Mouse (Mus musculus) stomach, embryonic 16.5 days (tissue): Measurements from ENCODE around the gene Sept12. TPM values are rescaled to one million over a fixed set of nuclear protein-coding genes. Genes with fewer than 3 reads are reported as not detected.

Experiments used
- ATAC-seq: fragments of 200-750 bp; cut with Nextera tagmentation; 2 replicates; pipeline ENCODE4 v1.8.0; 2017; ENCODE audit warnings: moderate number of reproducible peaks, moderate TSS enrichment; ENCODE audit not compliant: insufficient read depth, low FRiP score
- H3K27ac ChIP-seq: fragments of 300-500 bp; sonication (generic); 2 replicates; pipeline ENCODE4 v1.5.1; 2014; ENCODE audit warnings: low read length
- H3K27me3 ChIP-seq: fragments of 300-500 bp; sonication (generic); 2 replicates; pipeline ENCODE4 v1.6.1; 2014; ENCODE audit warnings: low read length, control low read depth, mixed read lengths; ENCODE audit not compliant: control insufficient read depth, insufficient read depth
- H3K36me3 ChIP-seq: fragments of 300-500 bp; sonication (generic); 2 replicates; pipeline ENCODE4 v1.6.1; 2014; ENCODE audit warnings: low read length; ENCODE audit not compliant: control insufficient read depth, insufficient read depth
- H3K4me1 ChIP-seq: fragments of 300-500 bp; sonication (generic); 2 replicates; pipeline ENCODE4 v1.6.1; 2014; ENCODE audit warnings: low read length, control low read depth, mixed read lengths; ENCODE audit not compliant: control insufficient read depth, insufficient read depth
- H3K4me2 ChIP-seq: fragments of 300-500 bp; sonication (generic); 2 replicates; pipeline ENCODE4 v1.6.1; 2014; ENCODE audit warnings: low read depth, low read length, mixed read lengths
- H3K4me3 ChIP-seq: fragments of 300-500 bp; sonication (generic); replicated peaks from 2 replicates; pipeline ENCODE4 v1.5.1; 2014; ENCODE audit warnings: mild to moderate bottlenecking, low read length
- H3K9ac ChIP-seq: fragments of 300-500 bp; sonication (generic); 2 replicates; pipeline ENCODE4 v1.6.1; 2014; ENCODE audit warnings: low read length
- H3K9me3 ChIP-seq: fragments of 300-500 bp; sonication (generic); replicated peaks from 2 replicates; pipeline ENCODE4 v1.6.1; 2016; ENCODE audit warnings: low read length, control low read depth; ENCODE audit not compliant: control insufficient read depth
- WGBS: fragments of 180-500 bp; shearing (Covaris S2); extraction: QIAGEN DNeasy Blood & Tissue Kit; methylation state at CpG from one replicate; pipeline ENCODE4 v1.1.7; 2014; 5-methylcytosine and 5-hydroxymethylcytosine counted together
- polyA plus RNA-seq: library from polyadenylated mRNA; unstranded; fragments of >200 nt; fragmentation: Nextera tagmentation; extraction: Ambion mirVana; gene quantifications from 2 replicates; pipeline ENCODE4 v1.2.1, GENCODE M21; 2015

Sept12 gene
- polyA plus RNA-seq, 1 experiment from 2014 or later, result not detected

DNA sequence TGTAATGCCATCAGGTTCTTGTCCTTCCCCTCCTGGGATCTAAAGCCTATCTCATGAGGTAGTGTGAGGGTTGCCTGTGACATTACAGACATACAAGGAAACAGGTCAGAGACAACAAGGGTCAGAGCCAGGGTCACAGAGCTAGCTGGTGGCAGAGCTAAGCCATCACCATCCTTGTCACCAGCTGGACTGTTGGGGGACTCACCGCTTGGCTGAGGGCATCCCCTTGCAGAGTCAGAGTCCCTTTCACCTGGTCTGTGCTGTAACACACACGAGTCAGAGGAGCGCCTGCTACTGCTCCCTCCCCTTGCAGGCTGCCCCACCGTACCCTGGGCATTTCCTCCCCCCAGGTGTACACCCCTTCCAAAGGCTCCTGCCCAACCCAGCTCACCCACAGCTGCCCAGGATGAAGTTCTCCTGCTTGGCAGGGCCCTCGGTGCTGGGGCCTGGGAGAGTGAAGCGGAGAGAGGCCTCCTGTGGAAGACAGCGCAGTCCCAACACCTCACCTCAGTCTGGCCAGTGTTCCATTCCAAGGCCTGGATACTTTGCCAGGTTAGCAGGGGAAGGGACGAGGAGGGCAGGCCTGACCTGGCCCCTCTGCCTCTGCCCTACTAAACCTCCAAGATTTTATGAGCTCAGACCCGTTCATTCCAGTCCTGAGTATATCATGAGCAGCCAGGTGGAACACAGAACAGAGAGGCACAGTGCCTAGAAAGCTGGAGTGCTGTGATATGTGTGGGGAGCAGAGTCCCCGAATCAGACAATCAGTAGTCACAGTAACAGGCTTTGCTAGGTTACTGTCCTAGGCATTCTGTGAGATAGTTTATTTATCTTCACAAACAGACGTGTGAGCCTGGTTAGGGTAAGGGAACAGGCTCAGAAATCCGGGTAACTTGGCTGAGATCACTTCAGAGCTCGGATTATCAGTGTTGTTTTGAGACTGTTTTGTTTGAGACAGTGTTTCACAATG is 14.7 kb upstream of the Sept12 start:
- ATAC-seq, result no peak
- 46% methylated on average over 13 of the region's 13 CpGs for WGBS
- Histone ChIP-seq H3K9ac (peak overlapping the region; percentile 79), H3K9me3 (no peaks in the 10 kb centered on the region), H3K4me1 (peaks cover 11% of the 10 kb centered on the region), H3K4me2 (peak overlapping the region; percentile 86), H3K27ac (no peak overlapping the region; the same call in 1 of the 2 replicates), H3K4me3 (peak overlapping the region; percentile 73), H3K27me3 (no peaks in the 10 kb centered on the region), H3K36me3 (peaks cover 16% of the 10 kb centered on the region)

DNA sequence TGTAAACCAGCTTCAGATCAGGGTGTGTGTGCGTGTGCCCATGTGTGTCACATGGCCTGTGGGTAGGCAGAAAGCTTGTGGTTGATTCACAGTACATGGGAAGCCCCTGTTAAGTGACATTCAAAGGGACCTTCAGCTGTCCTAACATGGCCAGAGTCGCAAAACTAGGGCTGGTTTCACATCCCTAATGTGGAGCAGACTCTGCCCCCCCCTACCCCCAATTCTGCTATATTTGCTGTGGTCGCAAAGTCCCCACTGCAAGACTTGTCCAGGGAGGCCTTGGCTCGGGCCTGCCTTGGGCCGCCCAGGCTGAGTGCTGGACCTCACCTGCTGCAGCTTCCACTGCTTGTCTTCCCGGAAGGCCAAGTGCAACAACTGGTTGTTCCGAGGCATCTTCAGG is 13.6 kb upstream of the Sept12 start:
- Histone ChIP-seq H3K9me3 (no peaks in the 10 kb centered on the region), H3K27ac (no peak overlapping the region), H3K4me3 (no peak overlapping the region), H3K4me2 (no peak overlapping the region), H3K4me1 (peaks cover 11% of the 10 kb centered on the region), H3K9ac (no peak overlapping the region), H3K27me3 (no peaks in the 10 kb centered on the region), H3K36me3 (peaks cover 12% of the 10 kb centered on the region)
- ATAC-seq, result no peak
- WGBS, result 87% methylated on average over 7 of the region's 7 CpGs

DNA sequence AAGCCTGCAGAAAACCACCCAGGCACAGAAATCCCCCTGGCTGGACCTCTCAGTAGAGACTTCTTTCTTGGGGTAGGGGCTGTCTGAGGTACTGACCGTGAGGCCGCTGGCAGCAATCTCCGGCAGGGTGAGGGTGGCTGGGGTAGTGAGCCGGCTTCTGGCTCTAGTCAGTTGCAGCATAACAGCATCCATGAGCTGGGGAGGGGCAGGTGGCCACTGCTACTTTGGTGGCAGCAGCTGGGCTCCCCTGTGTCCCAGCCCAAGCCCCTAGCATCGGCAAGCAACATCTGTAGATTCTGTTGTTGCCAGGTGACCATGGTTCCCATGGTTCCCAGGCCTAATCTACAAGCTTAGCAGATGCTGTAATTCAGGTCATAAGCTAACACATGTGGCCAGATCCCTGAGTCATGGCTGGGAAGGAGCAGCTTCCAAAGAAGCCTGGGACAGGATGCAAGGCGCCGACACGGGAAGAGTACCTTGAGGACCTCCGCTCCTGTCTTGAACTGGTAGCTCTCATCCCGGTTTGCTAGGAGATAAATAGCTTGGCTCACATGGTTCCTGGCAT is 12.8 kb upstream of the Sept12 start:
- Histone ChIP-seq H3K4me1 (peaks cover 11% of the 10 kb centered on the region), H3K9ac (no peak overlapping the region), H3K36me3 (peaks cover 5% of the 10 kb centered on the region)

DNA sequence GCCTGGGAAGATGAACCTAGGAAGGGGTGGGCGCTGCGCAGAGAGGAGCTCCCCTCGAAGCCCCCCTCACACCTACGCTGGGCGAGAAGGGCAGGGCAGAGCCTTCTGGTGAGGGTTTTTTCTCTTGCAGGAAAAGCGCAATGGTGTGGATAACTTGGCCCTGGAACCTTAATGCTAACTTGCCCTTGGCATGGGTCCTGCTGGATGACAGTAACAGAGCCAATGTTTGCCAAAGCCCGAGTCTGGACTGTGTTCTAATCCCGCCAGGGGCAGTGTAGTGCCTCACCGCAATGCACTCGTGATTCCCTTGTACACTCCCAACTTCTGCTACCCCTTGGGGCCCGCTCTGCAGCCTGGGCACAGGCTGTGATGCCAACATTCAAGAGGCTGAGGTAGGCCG is 10.4 kb upstream of the Sept12 start:
- ATAC-seq, result no peak
- H3K27ac ChIP-seq, result peak overlapping the region; percentile 42; the same call in 1 of the 2 replicates
- H3K4me3 ChIP-seq, result peak overlapping the region; percentile 38
- H3K9ac ChIP-seq, result peak overlapping the region; percentile 64
- no peaks in the 10 kb centered on the region for H3K36me3 ChIP-seq
- peak overlapping the region; percentile 50 for H3K4me2 ChIP-seq
- WGBS, result 77% methylated on average over 12 of the region's 12 CpGs
- H3K27me3 ChIP-seq, result no peaks in the 10 kb centered on the region
- peaks cover 11% of the 10 kb centered on the region for H3K4me1 ChIP-seq
- H3K9me3 ChIP-seq, result no peaks in the 10 kb centered on the region

More for the DNA sequence above, 12.8 kb upstream of the Sept12 start:
- 86% methylated on average over 10 of the region's 10 CpGs for WGBS
- no peak overlapping the region for H3K4me2 ChIP-seq
- no peak overlapping the region for H3K4me3 ChIP-seq
- no peaks in the 10 kb centered on the region for H3K9me3 ChIP-seq
- no peak overlapping the region for H3K27ac ChIP-seq
- H3K27me3 ChIP-seq, result no peaks in the 10 kb centered on the region
- no peak for ATAC-seq

DNA sequence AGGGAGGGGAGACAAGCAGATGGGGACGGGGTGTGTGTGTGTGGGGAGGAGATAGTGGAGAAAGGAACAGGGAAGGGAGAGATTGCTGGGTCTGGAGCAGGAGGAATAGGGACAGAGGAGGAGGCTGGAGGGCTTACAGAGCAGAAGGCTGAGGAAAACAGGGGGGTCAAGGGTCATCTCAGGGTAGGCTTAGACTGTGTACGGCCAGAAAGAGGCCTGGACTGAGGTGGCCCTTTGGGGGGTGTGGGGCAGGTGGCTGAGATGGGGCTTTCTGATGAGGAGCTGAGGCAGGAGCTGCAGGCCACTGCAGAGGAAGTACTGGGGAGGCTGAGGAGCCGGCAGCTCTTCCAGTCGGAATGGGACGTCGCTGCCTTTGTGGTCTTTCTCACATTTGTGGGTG is 9.8 kb upstream of the Sept12 start:
- Histone ChIP-seq H3K27ac (peak overlapping the region; percentile 42; the same call in 1 of the 2 replicates), H3K9ac (peak overlapping the region; percentile 64), H3K36me3 (no peaks in the 10 kb centered on the region), H3K4me3 (peak overlapping the region; percentile 38), H3K4me2 (peak overlapping the region; percentile 50), H3K4me1 (peaks cover 5% of the 10 kb centered on the region), H3K27me3 (no peaks in the 10 kb centered on the region), H3K9me3 (no peaks in the 10 kb centered on the region)
- peak; percentile 30 for ATAC-seq
- WGBS, result 36% methylated on average over 6 of the region's 6 CpGs

DNA sequence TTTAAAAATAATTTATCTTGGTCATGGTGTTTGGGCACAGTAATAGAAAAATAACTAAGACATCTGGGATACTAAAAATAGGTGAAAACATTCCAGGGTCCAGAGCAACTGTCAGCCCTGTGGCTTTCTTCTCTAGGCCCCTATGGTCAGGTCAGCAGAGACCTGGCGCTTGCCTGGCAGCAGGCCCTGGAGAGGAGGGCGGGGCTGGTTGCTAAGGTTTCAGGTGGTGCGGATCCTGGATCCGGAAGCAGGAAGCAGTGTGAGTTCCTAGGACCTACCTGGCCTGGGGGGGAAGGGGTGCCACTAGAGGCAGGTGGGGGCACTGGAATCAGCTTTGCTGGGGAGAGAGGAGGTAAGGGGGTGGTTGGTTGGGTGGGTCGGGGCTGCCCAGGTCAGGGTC is 9.4 kb upstream of the Sept12 start, which contains the start of gene Smim22:
Gene Smim22, plus strand, starts transcription at position 222 of the 400 bp plus-strand sequence.
- no peaks in the 10 kb centered on the region for H3K9me3 ChIP-seq
- H3K36me3 ChIP-seq, result no peaks in the 10 kb centered on the region
- H3K27ac ChIP-seq, result peak within 1 kb of the TSS; percentile 42; the same call in 1 of the 2 replicates
- H3K27me3 ChIP-seq, result no peaks in the 10 kb centered on the region
- peaks cover 1% of the 10 kb centered on the region; the same call in 1 of the 2 replicates for H3K4me1 ChIP-seq
- H3K4me3 ChIP-seq, result peak within 1 kb of the TSS; percentile 38
- peak within 1 kb of the TSS; percentile 64 for H3K9ac ChIP-seq
- ATAC-seq, result peak; percentile 85
- WGBS, result 29% methylated on average over 5 of the region's 5 CpGs
- H3K4me2 ChIP-seq, result peak within 1 kb of the TSS; percentile 50

DNA sequence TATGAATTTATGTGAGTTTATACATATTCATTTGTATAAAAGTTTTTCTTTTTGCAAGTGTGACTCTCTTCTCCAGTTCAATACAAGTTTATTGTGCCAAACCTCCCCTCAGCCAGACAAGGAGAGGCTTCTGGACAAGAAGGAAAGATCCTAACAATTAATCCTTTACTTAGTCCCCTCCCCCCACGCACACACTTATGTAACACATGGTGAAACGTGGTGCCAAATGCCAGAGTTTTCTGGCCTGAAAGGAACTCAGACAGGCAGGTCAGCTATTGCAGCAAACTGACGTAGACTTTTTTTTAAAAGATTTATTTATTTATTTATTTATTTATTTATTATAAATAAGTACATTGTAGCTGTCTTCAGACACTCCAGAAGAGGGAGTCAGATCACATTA is 3.0 kb upstream of the Sept12 start:
- 68% methylated on average over 3 of the region's 3 CpGs for WGBS
- ATAC-seq, result no peak
- no peaks in the 10 kb centered on the region for H3K27me3 ChIP-seq
- H3K36me3 ChIP-seq, result no peaks in the 10 kb centered on the region
- no peak overlapping the region for H3K9ac ChIP-seq
- no peaks in the 10 kb centered on the region for H3K9me3 ChIP-seq
- no peak overlapping the region for H3K27ac ChIP-seq
- H3K4me2 ChIP-seq, result no peak overlapping the region
- no peak overlapping the region for H3K4me3 ChIP-seq
- H3K4me1 ChIP-seq, result no peaks in the 10 kb centered on the region

DNA sequence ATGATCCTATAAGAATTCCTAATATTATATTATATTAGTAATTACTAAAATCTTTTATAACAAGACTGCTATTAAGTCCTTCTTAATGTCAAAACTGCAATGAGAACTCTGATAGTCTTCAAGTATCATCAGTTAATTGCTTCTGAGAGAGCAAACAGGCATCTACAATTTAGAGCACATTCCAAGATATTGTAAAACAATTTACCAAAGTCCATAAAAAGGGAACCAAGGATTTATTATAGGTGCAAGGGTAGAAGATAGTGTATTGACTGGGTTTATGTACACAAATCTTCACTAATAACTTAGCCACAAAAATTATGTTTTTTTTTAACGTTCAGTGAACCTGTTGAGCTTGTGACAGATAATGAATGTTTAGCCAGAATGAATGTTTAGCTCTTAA is 1.3 kb upstream of the Sept12 start:
- no peaks in the 10 kb centered on the region for H3K4me1 ChIP-seq
- 17% methylated on average over 1 of the region's 1 CpGs for WGBS
- no peak overlapping the region for H3K4me2 ChIP-seq
- no peaks in the 10 kb centered on the region for H3K36me3 ChIP-seq
- ATAC-seq, result no peak
- H3K27me3 ChIP-seq, result no peaks in the 10 kb centered on the region
- no peak overlapping the region for H3K9ac ChIP-seq
- H3K4me3 ChIP-seq, result no peak overlapping the region
- H3K9me3 ChIP-seq, result no peaks in the 10 kb centered on the region
- no peak overlapping the region for H3K27ac ChIP-seq

DNA sequence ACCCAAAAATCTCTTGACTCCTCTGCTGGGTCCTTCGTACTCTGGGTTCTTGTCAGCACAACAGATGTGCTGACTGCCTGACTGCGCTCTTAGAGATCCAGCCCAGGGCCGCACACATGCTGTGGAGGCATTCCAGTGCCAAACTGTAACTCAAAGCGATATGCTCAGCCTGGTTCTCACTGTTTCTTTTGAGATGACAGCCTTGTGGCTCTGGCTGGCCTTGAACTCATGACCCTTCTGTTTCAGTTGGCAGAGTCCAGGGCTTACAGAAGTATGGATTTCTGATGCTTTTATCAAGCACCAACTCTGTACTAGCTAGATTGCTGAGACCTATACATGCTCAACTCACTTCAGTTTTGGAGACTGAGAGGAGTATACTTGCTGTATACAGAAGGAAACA is 4.4 kb downstream of the Sept12 start:
- H3K27me3 ChIP-seq, result no peaks in the 10 kb centered on the region
- H3K9me3 ChIP-seq, result no peaks in the 10 kb centered on the region
- no peak overlapping the region for H3K4me2 ChIP-seq
- no peaks in the 10 kb centered on the region for H3K4me1 ChIP-seq
- no peak overlapping the region for H3K4me3 ChIP-seq
- H3K9ac ChIP-seq, result no peak overlapping the region
- no peak overlapping the region for H3K27ac ChIP-seq
- H3K36me3 ChIP-seq, result no peaks in the 10 kb centered on the region
- no peak for ATAC-seq
- WGBS, result 81% methylated on average over 4 of the region's 4 CpGs
